Mouse (Mus musculus) stomach, embryonic 14.5 days (tissue): ENCODE data around the gene Ccdc24. TPM values are rescaled to one million over a fixed set of nuclear protein-coding genes. Genes with fewer than 3 reads are reported as not detected.

Experiments
- ATAC-seq: fragments of 200-750 bp; cut with Nextera tagmentation; 2 replicates; pipeline ENCODE4 v1.8.0; 2017; ENCODE audit warnings: low read depth, moderate TSS enrichment; ENCODE audit not compliant: insufficient number of reproducible peaks, insufficient read depth, low FRiP score
- H3K27ac ChIP-seq: fragments of 300-500 bp; sonication (generic); 2 replicates; pipeline ENCODE4 v1.5.1; 2014; ENCODE audit warnings: mild to moderate bottlenecking, low read length, moderate library complexity, mixed read lengths
- H3K27me3 ChIP-seq: fragments of 300-500 bp; sonication (generic); 2 replicates; pipeline ENCODE4 v1.6.1; 2014; ENCODE audit warnings: low read length, control low read depth, mixed read lengths; ENCODE audit not compliant: control insufficient read depth, insufficient read depth
- H3K36me3 ChIP-seq: fragments of 300-500 bp; sonication (generic); 2 replicates; pipeline ENCODE4 v1.6.1; 2014; ENCODE audit warnings: mild to moderate bottlenecking, control low read depth, low read length, moderate library complexity, mixed read lengths; ENCODE audit not compliant: control insufficient read depth, insufficient read depth
- H3K4me1 ChIP-seq: fragments of 300-500 bp; sonication (generic); 2 replicates; pipeline ENCODE4 v1.6.1; 2014; ENCODE audit warnings: low read length, control low read depth, mixed read lengths; ENCODE audit not compliant: control insufficient read depth, insufficient read depth
- H3K4me2 ChIP-seq: fragments of 300-500 bp; sonication (generic); replicated peaks from 2 replicates; pipeline ENCODE4 v1.6.1; 2014; ENCODE audit warnings: low read depth, low read length, control low read depth
- H3K4me3 ChIP-seq: fragments of 300-500 bp; sonication (generic); 2 replicates; pipeline ENCODE4 v1.5.1; 2014; ENCODE audit warnings: low read depth, low read length, control low read depth
- H3K9ac ChIP-seq: fragments of 300-500 bp; sonication (generic); replicated peaks from 2 replicates; pipeline ENCODE4 v1.6.1; 2014; ENCODE audit warnings: low read depth, mild to moderate bottlenecking, control low read depth, low read length, moderate library complexity, mixed read lengths
- H3K9me3 ChIP-seq: fragments of 300-500 bp; sonication (generic); 2 replicates; pipeline ENCODE4 v1.6.1; 2016; ENCODE audit warnings: low read depth, low read length, control low read depth; ENCODE audit not compliant: control insufficient read depth
- WGBS: fragments of 180-500 bp; shearing (Covaris S2); extraction: QIAGEN DNeasy Blood & Tissue Kit; methylation state at CpG from one replicate; pipeline ENCODE4 v1.1.7; 2014; 5-methylcytosine and 5-hydroxymethylcytosine counted together
- polyA plus RNA-seq: library from polyadenylated mRNA; unstranded; fragments of >200 nt; fragmentation: Nextera tagmentation; extraction: Ambion mirVana; gene quantifications from 2 replicates; pipeline ENCODE4 v1.2.1, GENCODE M21; 2014

The Ccdc24 gene
- polyA plus RNA-seq, 1 experiment from 2014 or later: 2.4 TPM

GRCm38 (mm10) chr4:117904094-117904493, 31.7 kb upstream of the Ccdc24 start:
- no peak overlapping the region for H3K27ac ChIP-seq

DNA sequence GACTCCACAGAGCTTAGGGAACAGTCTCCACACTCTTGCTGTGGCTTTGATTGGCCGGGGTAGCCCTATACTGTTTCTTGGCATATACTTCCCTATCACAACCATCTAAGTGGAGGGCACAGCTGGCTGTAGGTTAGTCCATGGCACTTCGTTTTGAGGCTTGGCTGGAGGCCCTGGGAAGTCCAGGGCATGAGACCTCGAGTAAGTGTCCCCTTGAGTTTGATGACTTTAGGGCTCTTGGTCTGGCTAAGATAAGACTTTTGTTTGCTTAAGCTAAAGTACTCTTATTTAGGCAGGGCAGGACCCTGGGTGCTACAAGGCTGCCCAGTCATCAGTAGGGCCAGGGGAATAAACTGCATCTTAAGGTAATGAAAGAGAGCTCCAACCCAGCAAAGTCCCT, 25.8 kb upstream of the Ccdc24 start:
- Histone ChIP-seq H3K9me3 (no peaks in the 10 kb centered on the region), H3K4me2 (no peak overlapping the region), H3K27ac (no peak overlapping the region), H3K9ac (no peak overlapping the region), H3K36me3 (peaks cover 68% of the 10 kb centered on the region), H3K27me3 (no peaks in the 10 kb centered on the region), H3K4me1 (no peaks in the 10 kb centered on the region), H3K4me3 (no peak overlapping the region)
- ATAC-seq: no peak
- 70% methylated on average over 3 of the region's 3 CpGs for WGBS

More at GRCm38 (mm10) chr4:117904094-117904493, 31.7 kb upstream of the Ccdc24 start:
- Histone ChIP-seq H3K36me3 (peaks cover 55% of the 10 kb centered on the region), H3K4me1 (no peaks in the 10 kb centered on the region), H3K9me3 (no peaks in the 10 kb centered on the region), H3K4me3 (no peak overlapping the region), H3K9ac (no peak overlapping the region), H3K4me2 (no peak overlapping the region), H3K27me3 (no peaks in the 10 kb centered on the region)
- no peak for ATAC-seq
- WGBS: 86% methylated on average over 10 of the region's 10 CpGs

DNA sequence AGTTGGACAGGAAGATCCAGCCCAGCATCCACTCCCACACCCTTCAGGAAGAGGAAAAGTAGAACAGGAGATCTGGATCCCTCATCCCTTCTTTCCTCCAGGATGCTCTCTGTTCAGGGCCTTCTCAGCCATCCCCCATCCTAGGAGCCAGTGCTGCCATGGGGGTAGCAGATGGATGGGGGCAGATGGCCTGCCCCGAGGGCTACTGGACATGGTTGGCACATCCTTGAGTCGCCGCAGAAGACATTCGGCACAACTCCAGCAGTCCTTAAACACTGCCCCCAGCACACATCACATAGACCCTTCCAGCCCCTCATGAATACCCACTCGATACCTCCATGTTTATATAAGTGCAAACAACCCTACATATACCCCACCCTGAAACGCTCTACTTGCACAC, 23.7 kb upstream of the Ccdc24 start:
- Histone ChIP-seq H3K9me3 (no peaks in the 10 kb centered on the region), H3K4me3 (no peak overlapping the region), H3K27me3 (no peaks in the 10 kb centered on the region), H3K27ac (no peak overlapping the region), H3K36me3 (peaks cover 52% of the 10 kb centered on the region), H3K4me1 (0 out of 2 replicates have a peak, but pooled peaks cover 3% of the 10 kb centered on the region), H3K4me2 (no peak overlapping the region), H3K9ac (no peak overlapping the region)
- ATAC-seq: no peak
- WGBS: 95% methylated on average over 6 of the region's 6 CpGs

- no peak overlapping the region for H3K4me2 ChIP-seq
- 85% methylated on average over 7 of the region's 7 CpGs for WGBS
- H3K4me3 ChIP-seq: no peak overlapping the region
- H3K27ac ChIP-seq: no peak overlapping the region
- no peaks in the 10 kb centered on the region for H3K27me3 ChIP-seq
- H3K9ac ChIP-seq: no peak overlapping the region
- H3K36me3 ChIP-seq: peaks cover 45% of the 10 kb centered on the region
- ATAC-seq: no peak
- 0 out of 2 replicates have a peak, but pooled peaks cover 7% of the 10 kb centered on the region for H3K4me1 ChIP-seq
- H3K9me3 ChIP-seq: no peaks in the 10 kb centered on the region
Observed at GRCm38 (mm10) chr4:117895339-117895738, 23.0 kb upstream of the Ccdc24 start.

GRCm38 (mm10) chr4:117894601-117895000, 22.2 kb upstream of the Ccdc24 start:
- WGBS: 82% methylated on average over 8 of the region's 8 CpGs
- no peak for ATAC-seq

GRCm38 (mm10) chr4:117893376-117893775, 21.0 kb upstream of the Ccdc24 start:
- Histone ChIP-seq H3K4me2 (no peak overlapping the region), H3K27me3 (no peaks in the 10 kb centered on the region), H3K9ac (no peak overlapping the region), H3K9me3 (no peaks in the 10 kb centered on the region), H3K4me3 (no peak overlapping the region), H3K4me1 (0 out of 2 replicates have a peak, but pooled peaks cover 7% of the 10 kb centered on the region), H3K36me3 (peaks cover 25% of the 10 kb centered on the region), H3K27ac (no peak overlapping the region)
- no peak for ATAC-seq
- whole genome bisulfite sequencing: 16% methylated on average over 9 of the region's 9 CpGs

More at GRCm38 (mm10) chr4:117894601-117895000, 22.2 kb upstream of the Ccdc24 start:
- Histone ChIP-seq H3K9me3 (no peaks in the 10 kb centered on the region), H3K4me1 (0 out of 2 replicates have a peak, but pooled peaks cover 7% of the 10 kb centered on the region), H3K4me2 (no peak overlapping the region), H3K36me3 (peaks cover 37% of the 10 kb centered on the region), H3K9ac (no peak overlapping the region), H3K27ac (no peak overlapping the region), H3K4me3 (no peak overlapping the region), H3K27me3 (no peaks in the 10 kb centered on the region)

DNA sequence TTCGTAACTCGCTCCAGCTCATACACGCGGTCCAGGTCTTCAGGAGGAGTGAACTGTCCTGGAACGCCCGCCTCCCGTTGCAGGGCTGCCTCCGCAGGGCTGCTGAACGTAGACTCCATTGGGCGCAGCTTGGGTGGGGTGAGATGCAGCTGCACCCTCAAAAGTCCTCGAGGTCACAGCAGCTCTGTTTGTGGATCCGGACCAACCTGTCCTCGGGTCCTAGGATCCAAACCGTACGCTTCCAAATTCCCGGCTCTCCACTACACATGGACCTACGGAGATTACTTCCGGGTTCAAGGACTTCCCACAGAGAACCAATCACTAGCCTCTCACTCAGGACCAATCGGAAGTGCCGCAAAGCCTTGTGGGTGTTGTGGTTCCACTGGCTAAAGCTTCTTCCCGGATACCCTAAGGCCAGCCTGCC, 19.4 kb upstream of the Ccdc24 start, which contains the start of gene Dph2:
Gene Dph2 (minus strand): TSS at position 295 of the 424 bp plus-strand sequence.
- peak within 1 kb of the TSS; percentile 88 for H3K4me2 ChIP-seq

DNA sequence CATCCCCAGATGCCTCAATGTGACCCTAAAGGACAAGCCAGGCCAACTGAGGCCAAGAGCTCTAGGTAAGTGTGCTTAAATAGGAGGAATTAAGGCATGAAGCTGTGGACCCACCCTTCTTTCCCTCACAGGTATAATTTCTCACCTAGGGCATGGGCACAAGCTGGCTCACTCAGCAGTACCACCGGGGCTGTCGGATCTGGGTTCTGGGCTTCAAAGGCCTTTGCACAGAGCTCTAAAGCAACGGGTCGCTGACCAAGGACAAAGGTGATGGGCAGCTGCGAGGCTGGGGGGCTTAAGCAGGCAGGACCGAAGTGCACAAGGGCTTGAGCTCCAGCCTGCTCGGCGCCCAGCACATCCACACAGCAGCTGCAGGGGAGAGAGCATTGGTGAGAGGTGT, 18.4 kb upstream of the Ccdc24 start:
- 91% methylated on average over 8 of the region's 8 CpGs for WGBS
- H3K4me2 ChIP-seq: peak overlapping the region; percentile 88; the same call in 1 of the 2 replicates
- no peak for ATAC-seq
- peaks cover 11% of the 10 kb centered on the region; the same call in 1 of the 2 replicates for H3K4me1 ChIP-seq
- no peaks in the 10 kb centered on the region for H3K27me3 ChIP-seq
- H3K9me3 ChIP-seq: no peaks in the 10 kb centered on the region
- no peak overlapping the region for H3K27ac ChIP-seq
- H3K36me3 ChIP-seq: peaks cover 13% of the 10 kb centered on the region
- no peak overlapping the region for H3K9ac ChIP-seq
- H3K4me3 ChIP-seq: peak overlapping the region; percentile 76; the same call in 1 of the 2 replicates

More for the DNA sequence above, 19.4 kb upstream of the Ccdc24 start, which contains the start of gene Dph2:
- Histone ChIP-seq H3K36me3 (peaks cover 13% of the 10 kb centered on the region), H3K4me3 (peak within 1 kb of the TSS; percentile 76), H3K9ac (peak within 1 kb of the TSS; percentile 40; the same call in 1 of the 2 replicates), H3K4me1 (0 out of 2 replicates have a peak, but pooled peaks cover 7% of the 10 kb centered on the region), H3K9me3 (no peaks in the 10 kb centered on the region), H3K27me3 (no peaks in the 10 kb centered on the region), H3K27ac (no peak within 1 kb of the TSS)
- ATAC-seq: peak; percentile 86
- WGBS: under 1% methylated on average over 21 of the region's 21 CpGs

GRCm38 (mm10) chr4:117890031-117890430, 17.7 kb upstream of the Ccdc24 start:
- H3K4me2 ChIP-seq: no peak overlapping the region
- H3K9me3 ChIP-seq: no peaks in the 10 kb centered on the region
- WGBS: 94% methylated on average over 14 of the region's 14 CpGs
- no peak overlapping the region for H3K27ac ChIP-seq
- ATAC-seq: no peak
- peaks cover 16% of the 10 kb centered on the region for H3K36me3 ChIP-seq
- peaks cover 11% of the 10 kb centered on the region; the same call in 1 of the 2 replicates for H3K4me1 ChIP-seq
- H3K9ac ChIP-seq: no peak overlapping the region
- no peak overlapping the region for H3K4me3 ChIP-seq
- no peaks in the 10 kb centered on the region for H3K27me3 ChIP-seq
